Mouse (Mus musculus) stomach, postnatal 0 days (tissue): ENCODE measurements at regions not wholly inside any gene's neighbourhood (a gene's known extent, or its start where the extent isn't known, plus 50 kb on each side); places are given as distances from the start of the nearest gene placed in this dataset.

ENCODE experiments used
- CTCF ChIP-seq: IDR thresholded peaks from 2 replicates; pipeline ENCODE4 v1.5.1; 2016; ENCODE audit warnings: antibody characterized with exemption, low read depth, mild to moderate bottlenecking, moderate library complexity
- EP300 ChIP-seq: optimal IDR thresholded peaks from 2 replicates; pipeline ENCODE3; 2016; ENCODE audit warnings: antibody characterized with exemption

- TF ChIP-seq CTCF = no peak
- no peak for TF ChIP-seq EP300
Measured at GRCm38 (mm10) chr6:139295701-139296100, 206.1 kb downstream of the Rergl start.
